Mouse (Mus musculus): Measurements from ENCODE around the gene Slc25a44. TPM values are rescaled to one million over a fixed set of nuclear protein-coding genes. Genes with fewer than 3 reads are reported as not detected.

The Slc25a44 gene
- total and polyA plus RNA-seq, 2 experiments from 2014 or later: 36.9 to 63.3 TPM

- Histone ChIP-seq H3K4me1 (ENCODE audit: insufficient read depth) (no peaks in the 10 kb centered on the region), H3K4me2 (ENCODE audit: low read depth) (no peak overlapping the region), H3K4me3 (ENCODE audit: low read depth, low read length) (no peak overlapping the region), H3K27ac (ENCODE audit: low read depth, low read length) (no peak overlapping the region), H3K27me3 (ENCODE audit: insufficient read depth, low read length) (no peaks in the 10 kb centered on the region), H3K9me3 (ENCODE audit: low read length) (no peaks in the 10 kb centered on the region), H3K9ac (no peak overlapping the region), H3K36me3 (ENCODE audit: insufficient read depth) (no peaks in the 10 kb centered on the region)
- TF ChIP-seq CTCF (IDR thresholded peaks at IDR 0.05; ENCODE audit: low read depth): no peak
- DNase-seq: no peak
- WGBS: 61% methylated on average over 3 of the region's 3 CpGs
- no peak for ATAC-seq
Observed at GRCm38 (mm10) chr3:88464425-88464824, 39.5 kb upstream of the Slc25a44 start.

GRCm38 (mm10) chr3:88460983-88461696 is 36.2 kb upstream of the Slc25a44 start, which contains the start of gene Sema4a:
Gene Sema4a, minus strand, starts transcription at chr3:88461182.
- peak within 1 kb of the TSS; percentile 29; the same call in 1 of the 2 replicates for H3K27ac ChIP-seq (ENCODE audit: low read depth, low read length)
- H3K4me1 ChIP-seq (ENCODE audit: insufficient read depth): peaks cover 17% of the 10 kb centered on the region; the same call in 1 of the 2 replicates
- 27% methylated on average over 12 of the region's 12 CpGs for WGBS
- DNase-seq (peak; percentile 56), ATAC-seq (peak; percentile 39)
- H3K27me3 ChIP-seq (ENCODE audit: insufficient read depth, low read length): no peaks in the 10 kb centered on the region
- H3K9ac ChIP-seq: 0 out of 2 replicates have a peak within 1 kb of the TSS, but pooled peaks have one; percentile 3
- H3K4me2 ChIP-seq (ENCODE audit: low read depth): no peak within 1 kb of the TSS
- TF ChIP-seq CTCF (IDR thresholded peaks at IDR 0.05; ENCODE audit: low read depth): no peak
- no peak within 1 kb of the TSS for H3K4me3 ChIP-seq (ENCODE audit: low read depth, low read length)
- H3K9me3 ChIP-seq (ENCODE audit: low read length): no peaks in the 10 kb centered on the region
- H3K36me3 ChIP-seq (ENCODE audit: insufficient read depth): no peaks in the 10 kb centered on the region

GRCm38 (mm10) chr3:88460029-88460428 is 35.1 kb upstream of the Slc25a44 start:
- ATAC-seq (no peak), DNase-seq (no peak)
- Histone ChIP-seq H3K27ac (ENCODE audit: low read depth, low read length) (no peak overlapping the region), H3K9ac (no peak overlapping the region), H3K4me3 (ENCODE audit: low read depth, low read length) (no peak overlapping the region), H3K4me1 (ENCODE audit: insufficient read depth) (peaks cover 17% of the 10 kb centered on the region; the same call in 1 of the 2 replicates), H3K27me3 (ENCODE audit: insufficient read depth, low read length) (no peaks in the 10 kb centered on the region), H3K9me3 (ENCODE audit: low read length) (no peaks in the 10 kb centered on the region), H3K4me2 (ENCODE audit: low read depth) (no peak overlapping the region), H3K36me3 (ENCODE audit: insufficient read depth) (no peaks in the 10 kb centered on the region)
- WGBS: 80% methylated on average over 5 of the region's 5 CpGs
- TF ChIP-seq CTCF (IDR thresholded peaks at IDR 0.05; ENCODE audit: low read depth): no peak

GRCm38 (mm10) chr3:88458778-88459219 is 33.9 kb upstream of the Slc25a44 start:
- Histone ChIP-seq H3K4me1 (ENCODE audit: insufficient read depth) (peaks cover 17% of the 10 kb centered on the region; the same call in 1 of the 2 replicates), H3K36me3 (ENCODE audit: insufficient read depth) (peaks cover 4% of the 10 kb centered on the region; the same call in 1 of the 2 replicates), H3K4me3 (ENCODE audit: low read depth, low read length) (peak overlapping the region; percentile 54), H3K4me2 (ENCODE audit: low read depth) (peak overlapping the region; percentile 69), H3K9me3 (ENCODE audit: low read length) (no peaks in the 10 kb centered on the region), H3K9ac (peak overlapping the region; percentile 62), H3K27me3 (ENCODE audit: insufficient read depth, low read length) (no peaks in the 10 kb centered on the region), H3K27ac (ENCODE audit: low read depth, low read length) (peak overlapping the region; percentile 72)
- under 1% methylated on average over 14 of the region's 14 CpGs for WGBS
- ATAC-seq (peak; percentile 87), DNase-seq (peak; percentile 74)
- TF ChIP-seq CTCF (IDR thresholded peaks at IDR 0.05; ENCODE audit: low read depth): peak; percentile 49; the same call in 1 of the 2 replicates

- H3K27me3 ChIP-seq (ENCODE audit: insufficient read depth, low read length): no peaks in the 10 kb centered on the region
- ATAC-seq (no peak), DNase-seq (no peak)
- H3K9ac ChIP-seq: peak overlapping the region; percentile 62
- TF ChIP-seq CTCF (IDR thresholded peaks at IDR 0.05; ENCODE audit: low read depth): no peak
- 0 out of 2 replicates have a peak overlapping the region, but pooled peaks have one; percentile 54 for H3K4me3 ChIP-seq (ENCODE audit: low read depth, low read length)
- 76% methylated on average over 7 of the region's 7 CpGs for WGBS
- H3K36me3 ChIP-seq (ENCODE audit: insufficient read depth): peaks cover 14% of the 10 kb centered on the region
- H3K27ac ChIP-seq (ENCODE audit: low read depth, low read length): no peak overlapping the region
- no peaks in the 10 kb centered on the region for H3K9me3 ChIP-seq (ENCODE audit: low read length)
- peaks cover 17% of the 10 kb centered on the region; the same call in 1 of the 2 replicates for H3K4me1 ChIP-seq (ENCODE audit: insufficient read depth)
- peak overlapping the region; percentile 69 for H3K4me2 ChIP-seq (ENCODE audit: low read depth)
Observed at GRCm38 (mm10) chr3:88456746-88457532, 32.0 kb upstream of the Slc25a44 start.

GRCm38 (mm10) chr3:88456313-88456712 is 31.4 kb upstream of the Slc25a44 start:
- no peak overlapping the region for H3K9ac ChIP-seq
- H3K4me1 ChIP-seq (ENCODE audit: insufficient read depth): peaks cover 17% of the 10 kb centered on the region; the same call in 1 of the 2 replicates
- no peak for ATAC-seq
- no peak overlapping the region for H3K4me3 ChIP-seq (ENCODE audit: low read depth, low read length)
- DNase-seq: no peak
- WGBS: 93% methylated on average over 8 of the region's 8 CpGs
- H3K36me3 ChIP-seq (ENCODE audit: insufficient read depth): peaks cover 18% of the 10 kb centered on the region
- H3K9me3 ChIP-seq (ENCODE audit: low read length): no peaks in the 10 kb centered on the region
- no peak overlapping the region for H3K4me2 ChIP-seq (ENCODE audit: low read depth)
- TF ChIP-seq CTCF (IDR thresholded peaks at IDR 0.05; ENCODE audit: low read depth): no peak
- H3K27ac ChIP-seq (ENCODE audit: low read depth, low read length): no peak overlapping the region
- H3K27me3 ChIP-seq (ENCODE audit: insufficient read depth, low read length): no peaks in the 10 kb centered on the region

Data from forebrain, postnatal 0 days (tissue).